Mouse (Mus musculus) hindbrain, embryonic 11.5 days (tissue): ENCODE data around the gene Emc10. TPM values are rescaled to one million over a fixed set of nuclear protein-coding genes. Genes with fewer than 3 reads are reported as not detected.

Experiments
- ATAC-seq: fragments of 200-750 bp; cut with Nextera tagmentation; 2 replicates; pipeline ENCODE4 v1.8.0; 2017; ENCODE audit warnings: mild to moderate bottlenecking, moderate TSS enrichment, moderate library complexity; ENCODE audit not compliant: low FRiP score
- DNase-seq: peaks from one replicate; pipeline ENCODE4 v3.0.0-alpha.2; 2015; ENCODE audit warnings: low spot score
- H3K27ac ChIP-seq: fragments of 300-500 bp; sonication (generic); 2 replicates; pipeline ENCODE4 v1.5.1; 2014; ENCODE audit warnings: mild to moderate bottlenecking, low read depth, low read length
- H3K27me3 ChIP-seq: fragments of 300-500 bp; sonication (generic); 2 replicates; pipeline ENCODE4 v1.6.1; 2014; ENCODE audit warnings: mild to moderate bottlenecking, low read length, moderate library complexity, mixed read lengths; ENCODE audit not compliant: control insufficient read depth, insufficient read depth
- H3K36me3 ChIP-seq: fragments of 300-500 bp; sonication (generic); 2 replicates; pipeline ENCODE4 v1.6.1; 2014; ENCODE audit warnings: mild to moderate bottlenecking, low read length, moderate library complexity, mixed read lengths; ENCODE audit not compliant: control insufficient read depth, insufficient read depth
- H3K4me1 ChIP-seq: fragments of 300-500 bp; sonication (generic); replicated peaks from 2 replicates; pipeline ENCODE4 v1.6.1; 2014; ENCODE audit warnings: low read length, mixed read lengths; ENCODE audit not compliant: control insufficient read depth, insufficient read depth
- H3K4me2 ChIP-seq: fragments of 300-500 bp; sonication (generic); replicated peaks from 2 replicates; pipeline ENCODE4 v1.6.1; 2014; ENCODE audit warnings: mild to moderate bottlenecking, low read depth, low read length
- H3K4me3 ChIP-seq: fragments of 300-500 bp; sonication (generic); 2 replicates; pipeline ENCODE4 v1.5.1; 2014; ENCODE audit warnings: low read depth, low read length
- H3K9ac ChIP-seq: fragments of 300-500 bp; sonication (generic); 2 replicates; pipeline ENCODE4 v1.6.1; 2014; ENCODE audit warnings: low read depth, low read length
- H3K9me3 ChIP-seq: fragments of 300-500 bp; sonication (generic); 2 replicates; pipeline ENCODE4 v1.6.1; 2016; ENCODE audit warnings: low read length; ENCODE audit not compliant: control insufficient read depth
- WGBS: fragments of 180-500 bp; shearing (Covaris S2); extraction: QIAGEN DNeasy Blood & Tissue Kit; methylation state at CpG from one replicate; pipeline ENCODE4 v1.1.7; 2014; 5-methylcytosine and 5-hydroxymethylcytosine counted together
- polyA plus RNA-seq: library from polyadenylated mRNA; unstranded; fragments of >200 nt; fragmentation: Nextera tagmentation; extraction: Ambion mirVana; gene quantifications from 2 replicates; pipeline ENCODE4 v1.2.1, GENCODE M21; 2014

Emc10 gene
- polyA plus RNA-seq, 1 experiment from 2014 or later: 90.2 TPM

- ATAC-seq: no peak
- DNase-seq: peak; percentile 80
- H3K27me3 ChIP-seq: peaks cover 29% of the 10 kb centered on the region
- H3K4me2 ChIP-seq: peak overlapping the region; percentile 70
- no peaks in the 10 kb centered on the region for H3K36me3 ChIP-seq
- H3K4me3 ChIP-seq: peak overlapping the region; percentile 26
- H3K27ac ChIP-seq: no peak overlapping the region
- WGBS: 6% methylated on average over 40 of the region's 40 CpGs
- peaks cover 4% of the 10 kb centered on the region; the same call in 1 of the 2 replicates for H3K4me1 ChIP-seq
- peak overlapping the region; percentile 49 for H3K9ac ChIP-seq
- no peaks in the 10 kb centered on the region for H3K9me3 ChIP-seq
Measured at GRCm38 (mm10) chr7:44527483-44528398, 31.4 kb upstream of the Emc10 start.

DNA sequence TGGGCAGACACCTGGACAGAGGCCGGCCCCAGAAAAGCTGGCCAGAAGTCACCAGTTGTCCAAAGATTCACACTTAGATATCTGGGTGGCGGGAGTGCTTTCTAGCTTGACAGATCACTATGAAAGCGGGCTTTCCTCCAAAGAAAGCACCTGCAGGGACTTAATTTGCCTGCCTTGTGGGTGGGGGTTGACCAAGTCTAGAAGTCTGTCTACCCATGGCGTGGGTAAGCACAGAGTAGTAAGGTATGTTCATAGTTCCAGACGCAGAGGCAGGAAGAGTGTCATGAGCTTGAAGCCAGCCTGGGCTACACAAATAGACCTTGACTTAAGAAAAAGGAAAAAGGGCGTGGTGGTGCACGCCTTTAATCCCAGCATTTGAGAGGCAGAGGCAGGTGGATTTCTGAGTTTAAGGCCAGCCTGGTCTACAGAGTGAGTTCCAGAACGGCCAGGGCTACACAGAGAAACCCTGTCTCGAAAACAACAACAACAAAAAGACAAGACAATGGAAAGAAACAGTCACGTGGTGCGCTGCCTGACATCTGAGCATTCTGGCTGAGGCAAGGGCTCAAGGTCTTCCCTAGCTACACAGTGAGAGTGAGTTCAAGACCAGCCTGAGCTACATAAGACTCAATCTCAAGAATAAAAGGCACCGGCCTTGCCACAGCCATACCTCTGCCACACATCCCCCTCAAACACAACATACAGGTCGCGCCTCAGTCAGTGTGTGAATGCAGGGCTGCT is 30.3 kb upstream of the Emc10 start:
- Histone ChIP-seq H3K27me3 (peaks cover 37% of the 10 kb centered on the region), H3K27ac (no peak overlapping the region), H3K36me3 (no peaks in the 10 kb centered on the region), H3K4me2 (no peak overlapping the region), H3K4me1 (peaks cover 4% of the 10 kb centered on the region), H3K9me3 (no peaks in the 10 kb centered on the region), H3K9ac (no peak overlapping the region), H3K4me3 (no peak overlapping the region)
- ATAC-seq (no peak), DNase-seq (no peak)
- WGBS: 89% methylated on average over 14 of the region's 14 CpGs

GRCm38 (mm10) chr7:44525126-44525832 is 28.9 kb upstream of the Emc10 start:
- Histone ChIP-seq H3K27ac (no peak overlapping the region), H3K4me2 (0 out of 2 replicates have a peak overlapping the region, but pooled peaks have one; percentile 7), H3K9me3 (no peaks in the 10 kb centered on the region), H3K27me3 (peaks cover 34% of the 10 kb centered on the region), H3K36me3 (no peaks in the 10 kb centered on the region), H3K4me3 (no peak overlapping the region), H3K4me1 (peaks cover 4% of the 10 kb centered on the region), H3K9ac (0 out of 2 replicates have a peak overlapping the region, but pooled peaks have one; percentile 19)
- 12% methylated on average over 21 of the region's 22 CpGs for WGBS
- peak; percentile 20 for DNase-seq
- no peak for ATAC-seq

DNA sequence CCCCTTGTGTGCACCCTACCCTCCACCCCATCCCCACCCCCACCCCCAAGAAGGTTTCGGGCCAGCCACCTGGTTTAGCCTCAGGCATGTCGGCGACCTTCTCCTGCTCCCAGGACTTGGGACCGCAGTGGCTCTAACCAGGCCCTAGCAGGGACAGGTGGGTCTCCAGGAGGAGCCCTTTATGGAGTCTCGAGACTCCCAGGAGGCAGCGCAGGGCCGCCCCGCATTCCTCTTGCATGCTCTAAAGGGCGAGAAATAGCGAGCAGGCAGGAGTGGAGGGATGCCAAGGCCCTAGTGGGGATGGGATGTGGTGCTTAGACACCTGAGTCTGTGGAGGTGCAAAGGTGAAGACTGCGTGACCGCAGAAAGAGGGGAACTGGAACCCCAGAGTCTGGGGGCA is 28.2 kb upstream of the Emc10 start, which contains the start of gene Mybpc2:
Mybpc2 (minus strand) TSS at position 155 of the 400 bp plus-strand sequence.
- Histone ChIP-seq H3K9me3 (no peaks in the 10 kb centered on the region), H3K36me3 (no peaks in the 10 kb centered on the region), H3K4me3 (no peak within 1 kb of the TSS), H3K27me3 (peaks cover 34% of the 10 kb centered on the region), H3K4me1 (peaks cover 4% of the 10 kb centered on the region), H3K9ac (0 out of 2 replicates have a peak within 1 kb of the TSS, but pooled peaks have one; percentile 19), H3K4me2 (0 out of 2 replicates have a peak within 1 kb of the TSS, but pooled peaks have one; percentile 7), H3K27ac (no peak within 1 kb of the TSS)
- 32% methylated on average over 12 of the region's 12 CpGs for WGBS
- ATAC-seq (no peak), DNase-seq (no peak)

- ATAC-seq: no peak
- Histone ChIP-seq H3K4me2 (no peak overlapping the region), H3K4me1 (peaks cover 4% of the 10 kb centered on the region), H3K9me3 (no peaks in the 10 kb centered on the region), H3K27me3 (peaks cover 34% of the 10 kb centered on the region), H3K36me3 (no peaks in the 10 kb centered on the region), H3K27ac (no peak overlapping the region), H3K9ac (no peak overlapping the region), H3K4me3 (no peak overlapping the region)
- DNase-seq: no peak
- WGBS: 86% methylated on average over 2 of the region's 2 CpGs
Measured at GRCm38 (mm10) chr7:44523056-44523455, 26.7 kb upstream of the Emc10 start.

DNA sequence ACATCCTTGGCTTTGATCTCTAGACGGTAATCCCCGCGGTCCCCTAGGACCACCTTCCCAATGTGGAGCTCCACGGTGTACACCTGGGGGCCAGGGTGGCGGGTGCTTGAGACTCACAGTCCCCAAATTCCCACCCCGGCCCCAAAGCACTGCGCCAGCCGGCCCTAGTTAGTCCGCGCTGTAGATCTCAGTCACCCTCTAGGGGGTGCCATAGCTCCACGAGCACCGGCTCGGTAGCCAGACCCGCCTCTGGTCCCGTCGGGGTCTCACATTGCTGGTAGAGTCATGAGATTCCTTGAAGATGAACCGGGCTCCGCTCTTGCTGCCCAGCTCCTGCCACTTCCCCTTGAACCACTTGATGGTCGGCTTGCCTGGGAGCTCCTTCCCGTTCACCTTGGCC is 25.4 kb upstream of the Emc10 start:
- H3K27me3 ChIP-seq: peaks cover 31% of the 10 kb centered on the region

GRCm38 (mm10) chr7:44520990-44521389 is 24.7 kb upstream of the Emc10 start:
- Histone ChIP-seq H3K27ac (no peak overlapping the region), H3K4me3 (no peak overlapping the region), H3K9me3 (no peaks in the 10 kb centered on the region), H3K9ac (no peak overlapping the region), H3K4me2 (no peak overlapping the region), H3K4me1 (no peaks in the 10 kb centered on the region; the same call in 1 of the 2 replicates), H3K27me3 (peaks cover 31% of the 10 kb centered on the region), H3K36me3 (no peaks in the 10 kb centered on the region)
- ATAC-seq (no peak), DNase-seq (no peak)
- 65% methylated on average over 3 of the region's 3 CpGs for WGBS

More for the DNA sequence above, 25.4 kb upstream of the Emc10 start:
- Histone ChIP-seq H3K4me2 (peak overlapping the region; percentile 4; the same call in 1 of the 2 replicates), H3K4me3 (no peak overlapping the region), H3K9ac (no peak overlapping the region), H3K4me1 (no peaks in the 10 kb centered on the region; the same call in 1 of the 2 replicates), H3K36me3 (no peaks in the 10 kb centered on the region), H3K9me3 (no peaks in the 10 kb centered on the region), H3K27ac (no peak overlapping the region)
- DNase-seq (peak; percentile 83), ATAC-seq (peak; percentile 68; the same call in 1 of the 2 replicates)
- WGBS: 5% methylated on average over 20 of the region's 20 CpGs

DNA sequence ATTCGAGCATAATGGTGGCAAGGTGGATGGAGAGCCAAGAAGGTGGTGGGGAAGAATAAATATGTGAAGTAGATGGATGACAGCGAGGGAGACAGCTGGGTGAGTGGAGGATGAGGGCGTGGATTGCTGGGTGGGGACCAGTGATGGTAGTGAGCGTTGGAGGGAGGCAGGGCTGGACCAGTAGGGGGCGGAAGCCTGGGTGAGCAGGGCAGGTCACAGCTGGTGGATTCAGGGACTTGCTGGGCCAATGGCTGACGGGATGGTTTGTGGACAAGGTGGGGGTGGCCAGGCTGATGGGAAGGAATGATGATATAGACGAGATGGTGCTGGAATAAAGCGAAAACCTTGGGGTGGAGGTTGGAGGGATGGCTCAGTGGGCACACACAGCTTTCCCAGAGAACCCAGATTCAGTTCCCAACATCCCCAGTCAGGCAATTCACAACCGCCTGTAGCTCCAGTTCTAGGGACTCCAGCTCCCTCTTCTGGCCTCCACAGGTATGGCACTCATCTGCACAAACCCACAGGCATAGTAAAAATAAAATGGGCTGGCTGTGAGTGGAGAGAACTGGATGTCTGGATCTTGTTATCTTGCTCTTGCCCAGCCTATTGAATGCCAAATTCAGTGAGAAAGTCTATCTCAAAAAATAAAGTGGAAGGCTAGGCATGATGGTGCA is 23.0 kb upstream of the Emc10 start:
- no peak for ATAC-seq
- 66% methylated on average over 9 of the region's 9 CpGs for WGBS
- Histone ChIP-seq H3K4me1 (no peaks in the 10 kb centered on the region; the same call in 1 of the 2 replicates), H3K9ac (no peak overlapping the region), H3K27me3 (peaks cover 20% of the 10 kb centered on the region), H3K4me3 (no peak overlapping the region), H3K36me3 (no peaks in the 10 kb centered on the region), H3K9me3 (no peaks in the 10 kb centered on the region), H3K4me2 (no peak overlapping the region), H3K27ac (no peak overlapping the region)
- no peak for DNase-seq
